Mouse (Mus musculus): ENCODE results near the gene Cd3eap. TPM values are rescaled to one million over a fixed set of nuclear protein-coding genes. Genes with fewer than 3 reads are reported as not detected.
A peak's percentile ranks its signal among the peaks of the same experiment; 100 is the strongest.

Cd3eap gene
- total and polyA plus RNA-seq, 3 experiments, result 14.4 to 36.9 (median 22.6) TPM

DNA sequence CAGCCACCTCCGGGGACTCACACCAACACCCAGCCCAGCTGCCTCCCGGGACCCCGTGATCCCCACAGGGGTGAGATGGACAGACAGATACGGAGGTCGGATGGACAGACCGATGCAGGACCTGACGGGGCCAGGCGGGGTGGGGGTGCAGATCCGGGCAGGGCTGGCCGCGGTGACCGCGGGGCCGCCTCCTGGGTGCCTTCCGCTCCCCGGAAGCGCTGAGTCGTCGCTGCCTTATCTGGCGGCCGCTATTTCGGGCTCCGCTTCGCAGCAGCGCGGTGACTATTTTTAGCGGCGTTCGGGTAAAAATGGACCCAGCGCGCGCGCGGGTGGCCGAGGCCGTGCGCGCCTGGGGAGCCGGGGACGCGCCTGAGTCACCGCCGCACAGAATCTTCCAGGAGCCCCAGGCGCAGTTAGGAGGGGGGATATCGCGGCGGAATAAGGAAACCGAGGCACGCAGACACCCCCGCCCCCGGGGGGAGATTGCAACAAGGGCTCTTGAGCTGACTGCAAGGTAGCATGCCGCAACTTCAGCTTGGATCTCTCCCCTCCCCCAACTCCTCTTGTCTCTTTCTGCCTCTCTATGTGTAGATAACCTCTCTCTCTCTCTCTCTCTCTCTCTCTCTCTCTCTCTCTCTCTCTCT lies 26.5 kb downstream of the Cd3eap start:
- Histone ChIP-seq H3K27me3 (replicated peaks) (peaks cover 34% of the 10 kb centered on the region), H3K9ac (ENCODE audit: insufficient read depth, low read depth) (peak overlapping the region; percentile 33), H3K36me3 (replicated peaks in 1 of 2; ENCODE audit: control insufficient read depth in 1 of 2, insufficient read depth in 1 of 2, low read length in 1 of 2) (peaks cover 0 to 3% of the 10 kb centered on the region in 2 experiments), H3K79me2 (replicated peaks; ENCODE audit: control insufficient read depth, extremely low read depth, insufficient read depth, poor library complexity, severe bottlenecking) (no peaks in the 10 kb centered on the region), H3K4me3 (replicated peaks in 1 of 3; ENCODE audit: low read depth in 2 of 3, low read length in 2 of 3, poor library complexity in 1 of 3) (peak overlapping the region; percentile 58 to 69 (median 59)), H3K27ac (ENCODE audit: insufficient read depth, low read depth) (no peak overlapping the region), H3K4me1 (ENCODE audit: control insufficient read depth in 1 of 2, insufficient read depth in 2 of 2) (peaks cover 17 to 36% of the 10 kb centered on the region in 2 experiments), H3K4me2 (ENCODE audit: insufficient read depth, low read depth, poor library complexity, severe bottlenecking) (peak overlapping the region; percentile 75), H3K9me3 (replicated peaks; ENCODE audit: low read length) (peaks cover 12% of the 10 kb centered on the region)
- DNase-seq (ENCODE audit: extremely low read depth), result peak; percentile 70
- in situ Hi-C loops (cut with MboI; ENCODE audit: low pct_ligation_motif_present, low pct_unique_long_range_greater_than_20kb, low sequenced_read_pairs) (no loop called here), dilution Hi-C loops (cut with MboI; ENCODE audit: extremely low pct_ligation_motif_present, extremely low pct_unique_long_range_greater_than_20kb, low sequenced_read_pairs) (no loop called here)
- TF ChIP-seq UBTF (IDR thresholded peaks at IDR 0.05; ENCODE audit: low read depth, low read length), result 0 out of 2 replicates have a peak, but pooled peaks have one; percentile 24
- TF ChIP-seq POLR2A (IDR thresholded peaks at IDR 0.05; ENCODE audit: low read depth, low read length), result 0 out of 2 replicates have a peak, but pooled peaks have one; percentile 21
- TF ChIP-seq ELF1 (IDR thresholded peaks at IDR 0.05; ENCODE audit: low read depth, low read length), result peak; percentile 83
- TF ChIP-seq ZC3H11A (IDR thresholded peaks at IDR 0.05; ENCODE audit: low read depth, low read length), result no peak
- TF ChIP-seq IRF4 (IDR thresholded peaks at IDR 0.05; ENCODE audit: low read depth, low read length), result peak; percentile 63; the same call in 1 of the 2 replicates
- TF ChIP-seq BHLHE40 (IDR thresholded peaks at IDR 0.05; ENCODE audit: low read depth, low read length), result peak; percentile 65
- peak; percentile 44; the same call in 1 of the 2 replicates for TF ChIP-seq EP300 (IDR thresholded peaks at IDR 0.05; ENCODE audit: low read length)
- peak; percentile 65; the same call in 1 of the 2 replicates for TF ChIP-seq MAZ (IDR thresholded peaks at IDR 0.05; ENCODE audit: low read depth, low read length)
- TF ChIP-seq ZKSCAN1 (IDR thresholded peaks at IDR 0.05; ENCODE audit: borderline replicate concordance, low read depth, low read length), result no peak
- no peak for TF ChIP-seq MYC (IDR thresholded peaks at IDR 0.05; ENCODE audit: low read depth, low read length)
- TF ChIP-seq SMC3 (IDR thresholded peaks at IDR 0.05; ENCODE audit: low read depth, low read length), result no peak
- peak; percentile 64 for TF ChIP-seq SIN3A (IDR thresholded peaks at IDR 0.05; ENCODE audit: low read length)
- TF ChIP-seq USF1 (IDR thresholded peaks at IDR 0.05; ENCODE audit: low read depth, low read length), result no peak
- peak; percentile 70 for TF ChIP-seq TCF12 (IDR thresholded peaks at IDR 0.05; ENCODE audit: low read depth, low read length)
- no peak for TF ChIP-seq JUN (IDR thresholded peaks at IDR 0.05; ENCODE audit: insufficient read depth, low read depth, low read length)
- peak; percentile 47; the same call in 1 of the 2 replicates for TF ChIP-seq MXI1 (IDR thresholded peaks at IDR 0.05; ENCODE audit: low read depth, low read length)
- peak; percentile 100 for TF ChIP-seq MEF2A (IDR thresholded peaks at IDR 0.05; ENCODE audit: borderline replicate concordance, low read depth, low read length)
- TF ChIP-seq USF2 (conservative IDR thresholded peaks at IDR 0.05; ENCODE audit: low read depth, low read length), result no peak
- TF ChIP-seq NRF1 (IDR thresholded peaks at IDR 0.05; ENCODE audit: low read depth, low read length), result peak; percentile 52
- no peak for TF ChIP-seq ZMIZ1 (IDR thresholded peaks at IDR 0.05; ENCODE audit: low read depth, low read length)
- TF ChIP-seq GABPA (IDR thresholded peaks at IDR 0.05; ENCODE audit: insufficient replicate concordance, low read depth, low read length), result no peak
- TF ChIP-seq RCOR1 (conservative IDR thresholded peaks at IDR 0.05; ENCODE audit: low read depth, low read length), result no peak
- TF ChIP-seq RAD21 (IDR thresholded peaks at IDR 0.05; ENCODE audit: low read depth, low read length), result no peak
- TF ChIP-seq TBP (conservative IDR thresholded peaks at IDR 0.05; ENCODE audit: low read depth, low read length), result no peak
- no peak for TF ChIP-seq NELFE (IDR thresholded peaks at IDR 0.05; ENCODE audit: low read depth, low read length)
- TF ChIP-seq KAT2A (IDR thresholded peaks at IDR 0.05; ENCODE audit: insufficient replicate concordance, low read length), result 0 out of 2 replicates have a peak, but pooled peaks have one; percentile 43
- TF ChIP-seq CHD1 (IDR thresholded peaks at IDR 0.05; ENCODE audit: low read depth, low read length), result no peak
- peak; percentile 84 for TF ChIP-seq ETS1 (conservative IDR thresholded peaks at IDR 0.05; ENCODE audit: low read depth, low read length)
- peak; percentile 50; the same call in 1 of the 2 replicates for TF ChIP-seq HCFC1 (IDR thresholded peaks at IDR 0.05; ENCODE audit: low read depth, low read length)
- 0 out of 2 replicates have a peak, but pooled peaks have one; percentile 34 for TF ChIP-seq MAFK (IDR thresholded peaks at IDR 0.05; ENCODE audit: insufficient replicate concordance, low read length)
- TF ChIP-seq JUND (conservative IDR thresholded peaks at IDR 0.05; ENCODE audit: low read depth, low read length), result no peak
